Mouse (Mus musculus): ENCODE results near the gene Clcf1.

Clcf1 gene

DNA sequence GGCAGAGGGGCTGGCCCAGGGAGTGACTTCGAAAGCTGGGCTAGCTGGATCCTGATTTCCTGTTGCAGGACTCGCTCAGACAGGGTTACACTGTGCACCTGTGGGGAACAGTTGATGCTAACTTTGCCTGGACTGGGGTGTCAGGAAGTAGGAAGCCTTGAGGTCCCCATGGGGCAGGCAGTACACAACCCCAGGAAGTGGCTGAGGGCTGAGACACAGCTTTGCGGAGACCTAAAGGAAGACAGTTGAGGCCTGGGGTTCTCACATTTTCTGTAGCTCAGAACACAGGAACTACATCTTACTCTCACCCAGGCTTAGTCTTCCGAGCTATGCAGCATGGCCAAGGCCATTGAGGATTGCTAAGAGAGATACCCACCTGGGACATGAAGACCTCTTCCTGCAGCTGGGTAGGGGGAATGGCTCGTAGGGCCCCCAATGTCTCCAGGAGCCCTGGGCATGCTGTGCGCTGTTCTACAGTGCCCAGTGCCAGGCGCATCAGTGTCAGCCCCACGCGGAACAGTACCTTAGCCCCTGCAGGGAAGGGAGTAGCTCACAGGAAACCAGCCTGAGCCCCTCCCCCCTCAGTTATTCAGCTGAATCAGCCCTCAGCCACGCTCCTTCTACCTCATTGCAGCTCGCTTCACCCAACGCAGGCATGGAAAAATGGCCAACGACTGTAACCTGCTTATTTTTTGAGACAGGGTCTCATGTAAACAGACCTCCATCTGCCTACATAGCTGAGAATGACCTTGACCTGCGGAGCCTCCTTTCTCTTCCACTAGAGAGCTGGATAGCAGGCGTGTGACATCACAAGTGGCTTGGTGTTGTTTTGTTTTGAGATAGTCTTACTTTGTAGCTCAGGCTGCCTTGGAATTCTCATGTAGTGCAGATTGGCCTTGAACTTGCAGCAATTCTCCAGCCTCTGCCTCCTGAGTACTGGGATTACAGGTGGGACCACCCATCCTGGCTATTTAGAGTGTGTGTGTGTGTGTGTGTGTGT is 28.8 kb upstream of the Clcf1 start:
- DNase-seq (ENCODE audit: low read depth, low spot score) = peak; percentile 78
- H3K36me3 ChIP-seq (ENCODE audit: control insufficient read depth, insufficient read depth, low read length, poor library complexity, severe bottlenecking) = peaks cover 42% of the 10 kb centered on the region
- no peaks in the 10 kb centered on the region for H3K27me3 ChIP-seq (ENCODE audit: control insufficient read depth, insufficient read depth, low read length, poor library complexity, severe bottlenecking)

GRCm38 (mm10) chr19:4187303-4187702 is 26.7 kb upstream of the Clcf1 start:
- Histone ChIP-seq H3K27me3 (ENCODE audit: control insufficient read depth, insufficient read depth, low read length, poor library complexity, severe bottlenecking) (no peaks in the 10 kb centered on the region), H3K36me3 (ENCODE audit: control insufficient read depth, insufficient read depth, low read length, poor library complexity, severe bottlenecking) (peaks cover 41% of the 10 kb centered on the region)
- no peak for DNase-seq (ENCODE audit: low read depth, low spot score)

DNA sequence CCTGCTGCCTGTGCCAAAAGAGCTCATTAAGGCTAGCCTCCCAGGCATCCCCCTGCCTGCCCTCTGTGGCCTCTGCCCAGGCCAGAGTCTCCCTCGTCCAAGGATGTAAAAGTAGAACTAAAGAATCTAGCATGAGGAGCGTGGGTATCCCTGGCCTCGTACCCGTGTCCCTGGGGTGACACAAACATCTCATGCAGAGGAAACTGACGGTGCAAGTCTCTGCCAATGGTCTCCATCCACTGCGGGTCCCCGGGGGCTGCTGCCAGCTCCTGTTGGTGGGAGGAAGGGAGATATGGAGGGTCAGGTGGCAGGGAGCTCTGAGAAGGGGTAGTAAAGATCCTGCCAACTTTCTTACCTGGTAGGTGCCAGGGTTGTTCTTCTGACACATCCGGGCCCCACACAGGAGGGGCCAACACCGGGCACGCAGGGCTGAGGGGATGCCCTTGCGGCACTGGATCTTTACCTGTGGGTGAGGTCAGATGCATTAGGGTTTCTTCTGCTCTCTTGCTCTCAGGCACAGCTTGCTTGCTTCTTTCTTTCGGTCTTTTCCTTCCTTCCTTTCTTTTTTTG is 24.9 kb upstream of the Clcf1 start:
- DNase-seq (ENCODE audit: low read depth, low spot score) = no peak
- Histone ChIP-seq H3K27me3 (ENCODE audit: control insufficient read depth, insufficient read depth, low read length, poor library complexity, severe bottlenecking) (no peaks in the 10 kb centered on the region), H3K36me3 (ENCODE audit: control insufficient read depth, insufficient read depth, low read length, poor library complexity, severe bottlenecking) (peaks cover 32% of the 10 kb centered on the region)

DNA sequence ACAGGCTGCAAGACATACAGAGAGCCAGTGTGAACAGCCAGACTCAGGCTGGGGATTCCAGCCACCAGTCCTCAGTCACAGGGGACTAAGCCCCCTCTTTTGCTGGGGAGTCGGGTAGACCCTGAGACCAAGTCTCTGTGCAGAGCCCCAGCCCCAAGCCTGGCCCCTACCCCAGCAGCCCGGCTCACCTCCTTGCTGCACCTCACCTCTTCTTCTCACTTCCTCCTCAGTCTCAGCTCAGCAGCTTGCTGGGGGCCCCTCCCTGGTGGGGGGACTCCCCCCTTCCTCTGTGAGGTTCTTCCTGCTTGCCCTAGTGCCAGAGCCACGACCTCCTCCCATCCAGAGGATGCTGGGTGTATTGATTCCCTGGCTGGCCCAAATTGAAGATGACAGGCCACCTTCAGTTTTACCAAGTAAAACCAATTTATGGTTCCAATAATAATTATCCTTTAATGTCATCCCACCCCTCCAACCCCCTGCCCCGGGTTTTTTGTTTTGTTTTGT is 23.2 kb upstream of the Clcf1 start, which contains the start of gene Tbc1d10c:
Gene Tbc1d10c (minus strand): TSS at position 454 of the 504 bp plus-strand sequence.
- Histone ChIP-seq H3K27me3 (ENCODE audit: control insufficient read depth, insufficient read depth, low read length, poor library complexity, severe bottlenecking) (no peaks in the 10 kb centered on the region), H3K36me3 (ENCODE audit: control insufficient read depth, insufficient read depth, low read length, poor library complexity, severe bottlenecking) (peaks cover 33% of the 10 kb centered on the region)
- DNase-seq (ENCODE audit: low read depth, low spot score) = peak; percentile 90

- H3K27me3 ChIP-seq (ENCODE audit: control insufficient read depth, insufficient read depth, low read length, poor library complexity, severe bottlenecking) = no peaks in the 10 kb centered on the region
- peaks cover 33% of the 10 kb centered on the region for H3K36me3 ChIP-seq (ENCODE audit: control insufficient read depth, insufficient read depth, low read length, poor library complexity, severe bottlenecking)
- DNase-seq (ENCODE audit: low read depth, low spot score) = peak; percentile 97
Observed at GRCm38 (mm10) chr19:4191528-4192250, 22.3 kb upstream of the Clcf1 start, which contains the start of gene Ppp1ca. Ppp1ca (plus strand) TSS chr19:4192065.

GRCm38 (mm10) chr19:4192251-4192985 is 21.6 kb upstream of the Clcf1 start:
- Histone ChIP-seq H3K27me3 (ENCODE audit: control insufficient read depth, insufficient read depth, low read length, poor library complexity, severe bottlenecking) (no peaks in the 10 kb centered on the region), H3K36me3 (ENCODE audit: control insufficient read depth, insufficient read depth, low read length, poor library complexity, severe bottlenecking) (peaks cover 31% of the 10 kb centered on the region)
- no peak for DNase-seq (ENCODE audit: low read depth, low spot score)

GRCm38 (mm10) chr19:4193129-4193528 is 20.9 kb upstream of the Clcf1 start:
- no peak for DNase-seq (ENCODE audit: low read depth, low spot score)
- no peaks in the 10 kb centered on the region for H3K27me3 ChIP-seq (ENCODE audit: control insufficient read depth, insufficient read depth, low read length, poor library complexity, severe bottlenecking)
- peaks cover 30% of the 10 kb centered on the region for H3K36me3 ChIP-seq (ENCODE audit: control insufficient read depth, insufficient read depth, low read length, poor library complexity, severe bottlenecking)

GRCm38 (mm10) chr19:4194021-4194724 is 19.9 kb upstream of the Clcf1 start:
- Histone ChIP-seq H3K27me3 (ENCODE audit: control insufficient read depth, insufficient read depth, low read length, poor library complexity, severe bottlenecking) (no peaks in the 10 kb centered on the region), H3K36me3 (ENCODE audit: control insufficient read depth, insufficient read depth, low read length, poor library complexity, severe bottlenecking) (peaks cover 28% of the 10 kb centered on the region)
- no peak for DNase-seq (ENCODE audit: low read depth, low spot score)

GRCm38 (mm10) chr19:4194776-4195650 is 19.0 kb upstream of the Clcf1 start:
- Histone ChIP-seq H3K36me3 (ENCODE audit: control insufficient read depth, insufficient read depth, low read length, poor library complexity, severe bottlenecking) (peaks cover 26% of the 10 kb centered on the region), H3K27me3 (ENCODE audit: control insufficient read depth, insufficient read depth, low read length, poor library complexity, severe bottlenecking) (no peaks in the 10 kb centered on the region)
- no peak for DNase-seq (ENCODE audit: low read depth, low spot score)

DNA sequence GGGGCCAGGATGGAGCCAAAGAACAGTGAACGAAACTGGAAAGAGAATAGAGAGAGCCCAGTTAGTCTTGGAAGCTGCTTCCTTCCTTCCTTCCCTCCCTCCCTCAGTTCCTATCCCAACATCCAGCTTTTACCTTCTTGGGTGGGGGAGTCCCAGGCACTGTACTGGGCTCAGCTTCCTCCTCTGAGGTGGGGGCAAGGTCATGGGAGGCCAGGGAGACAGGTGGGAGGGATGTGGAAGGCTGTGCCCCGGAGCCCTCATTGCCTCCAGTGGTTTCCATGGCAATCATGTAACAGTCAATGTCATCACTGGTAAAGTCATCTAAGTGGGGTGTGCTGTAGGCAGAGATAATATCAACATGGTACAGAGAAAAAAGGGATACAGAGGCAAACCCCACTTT is 18.0 kb upstream of the Clcf1 start:
- Histone ChIP-seq H3K36me3 (ENCODE audit: control insufficient read depth, insufficient read depth, low read length, poor library complexity, severe bottlenecking) (peaks cover 26% of the 10 kb centered on the region), H3K27me3 (ENCODE audit: control insufficient read depth, insufficient read depth, low read length, poor library complexity, severe bottlenecking) (no peaks in the 10 kb centered on the region)
- no peak for DNase-seq (ENCODE audit: low read depth, low spot score)

DNA sequence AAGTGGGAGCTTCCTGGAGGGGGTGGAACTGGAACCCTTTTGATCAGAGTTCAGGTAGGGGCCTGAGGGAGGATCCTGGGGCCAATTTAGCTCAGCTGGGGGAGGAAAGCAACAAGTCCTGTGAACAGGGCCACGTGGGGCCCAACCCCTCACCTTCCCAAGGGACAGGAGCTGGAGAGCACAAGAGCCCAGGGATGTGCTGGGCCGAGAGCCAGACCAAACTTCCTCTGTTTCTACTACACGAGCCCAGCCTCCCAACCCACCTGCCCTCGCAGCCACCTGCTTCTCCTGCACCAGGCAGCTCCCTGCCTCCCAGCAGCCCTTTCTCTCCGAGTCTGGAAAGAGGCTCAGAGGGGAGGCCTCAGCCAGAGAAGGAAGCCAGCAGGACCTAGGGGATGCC is 17.5 kb upstream of the Clcf1 start:
- Histone ChIP-seq H3K27me3 (ENCODE audit: control insufficient read depth, insufficient read depth, low read length, poor library complexity, severe bottlenecking) (no peaks in the 10 kb centered on the region), H3K36me3 (ENCODE audit: control insufficient read depth, insufficient read depth, low read length, poor library complexity, severe bottlenecking) (peaks cover 26% of the 10 kb centered on the region)
- no peak for DNase-seq (ENCODE audit: low read depth, low spot score)

DNA sequence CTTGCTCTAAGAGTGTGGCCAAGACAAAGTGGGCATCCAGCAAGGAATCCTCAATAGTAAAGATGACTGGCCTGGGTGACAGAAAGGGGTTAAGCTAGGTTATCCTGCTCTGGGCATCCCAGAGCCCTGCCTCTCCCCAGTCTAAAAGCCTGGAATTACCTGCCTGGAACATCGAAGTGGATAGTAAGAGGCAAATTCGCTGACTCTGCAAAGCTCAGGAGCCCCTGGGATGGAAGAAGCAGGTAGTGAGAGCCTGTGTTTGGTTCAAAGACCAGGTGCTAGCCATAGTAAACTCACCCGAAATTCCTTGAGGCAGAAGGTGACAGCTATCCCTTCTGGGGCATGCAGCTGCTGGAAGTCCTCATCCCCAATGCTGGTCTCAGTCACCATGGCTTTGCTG is 16.9 kb upstream of the Clcf1 start:
- Histone ChIP-seq H3K27me3 (ENCODE audit: control insufficient read depth, insufficient read depth, low read length, poor library complexity, severe bottlenecking) (no peaks in the 10 kb centered on the region), H3K36me3 (ENCODE audit: control insufficient read depth, insufficient read depth, low read length, poor library complexity, severe bottlenecking) (peaks cover 26% of the 10 kb centered on the region)
- no peak for DNase-seq (ENCODE audit: low read depth, low spot score)
